Mouse (Mus musculus) urinary bladder, postnatal 4 days (tissue): ENCODE measurements around the gene Mfsd6l.

Experiments used
- DNase-seq, 2 experiments: peaks; one replicate each; pipeline ENCODE4 v3.0.0; 2021 to 2022; ENCODE audit warnings: low spot score in 2 of 2

Mfsd6l gene

DNA sequence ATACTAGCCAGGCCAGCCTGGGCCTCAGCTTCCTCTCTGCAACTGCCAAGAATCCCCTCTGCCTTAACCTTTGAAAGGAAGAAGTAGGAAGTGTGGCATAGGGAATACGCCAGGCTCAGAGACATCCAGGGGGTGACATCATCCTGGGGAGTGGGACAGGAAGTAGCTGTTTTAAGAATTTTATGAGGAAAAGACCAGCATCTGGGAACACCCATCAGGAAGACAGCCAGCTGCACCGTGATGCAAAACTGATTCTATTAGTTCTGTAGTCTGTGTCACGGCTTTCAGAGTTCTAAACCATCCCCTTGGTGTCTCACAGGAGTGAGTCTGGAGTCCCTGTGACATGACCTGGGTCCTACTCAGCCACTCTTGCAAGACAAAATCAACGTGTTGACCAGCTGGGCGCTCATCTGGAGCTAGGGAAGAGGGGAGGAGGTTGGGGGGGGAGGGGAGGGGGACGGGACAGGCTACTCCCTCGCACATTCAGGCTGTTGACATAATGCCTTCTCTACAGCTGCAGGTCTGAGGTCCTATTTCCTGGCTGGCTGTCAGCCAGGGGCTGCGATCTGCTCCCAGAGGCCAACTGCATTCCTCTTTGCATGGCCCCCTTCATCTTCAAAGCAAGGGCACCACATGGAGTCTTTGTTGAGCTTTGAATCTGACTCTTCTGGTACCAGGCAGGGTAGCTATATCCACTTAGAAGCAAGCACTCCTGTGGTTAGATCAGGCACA is 46.4 kb downstream of the Mfsd6l start:
- no peak for DNase-seq

DNA sequence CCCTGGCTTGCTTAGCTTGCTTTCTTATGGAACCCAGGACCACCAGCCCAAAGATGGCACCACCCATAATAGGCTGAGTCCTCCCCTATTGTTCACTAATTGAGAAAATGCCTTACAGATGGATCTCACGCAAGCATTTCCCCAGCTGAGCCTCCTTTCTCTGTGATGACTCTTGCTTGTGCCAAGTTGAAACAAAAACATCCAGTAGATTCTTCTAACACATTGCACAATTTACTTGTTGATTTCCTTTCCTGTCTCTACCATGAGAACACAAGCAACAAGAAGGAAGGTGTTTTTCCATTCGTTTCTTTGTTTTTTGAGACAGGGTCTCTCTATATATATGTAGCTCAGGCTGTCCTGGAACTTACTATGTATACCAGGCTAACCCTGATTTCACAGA is 51.1 kb downstream of the Mfsd6l start:
- DNase-seq: no peak
